Mouse (Mus musculus): Measurements from ENCODE around the gene Eloa.

The Eloa gene

GRCm38 (mm10) chr4:135955886-135956285 lies 65.7 kb downstream of the Eloa start:
- DNase-seq (ENCODE audit: low spot score), result no peak

- peak; percentile 78 for DNase-seq (ENCODE audit: low spot score)
Observed at GRCm38 (mm10) chr4:135954241-135954640, 67.3 kb downstream of the Eloa start.

Data from layer of hippocampus, adult 11-12 months (tissue).